Mouse (Mus musculus): ENCODE results near the gene Cdk10. TPM values are rescaled to one million over a fixed set of nuclear protein-coding genes. Genes with fewer than 3 reads are reported as not detected.
"Not testable (repeated sequence)": the region's sequence is repeated elsewhere in the genome, so short reads cannot be mapped to it uniquely, and the experiment has no call there.

Cdk10 gene
- polyA plus RNA-seq, 1 experiment: 152 TPM

DNA sequence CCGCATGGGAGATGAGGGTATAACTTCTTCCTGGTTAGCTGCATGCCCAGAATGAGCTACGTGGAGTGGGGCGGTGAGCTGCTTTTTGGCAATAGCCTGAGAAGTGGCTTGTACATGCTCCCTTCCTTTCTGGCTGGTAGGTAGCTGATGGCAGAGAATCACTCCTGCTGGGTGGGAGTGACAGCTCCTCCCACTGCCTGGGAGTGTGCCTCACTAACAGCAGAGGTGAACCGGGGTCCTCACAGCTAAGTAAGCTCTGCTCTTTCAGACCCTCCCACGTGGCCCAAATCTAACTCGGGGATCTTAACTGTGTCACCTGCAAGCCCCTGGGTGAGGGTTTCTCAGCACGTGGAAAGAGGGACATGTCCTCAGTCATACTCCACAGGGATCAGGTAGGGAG lies 7.9 kb downstream of the Cdk10 start:
- peak in 1 of 2 experiments; percentile 48 for DNase-seq (ENCODE audit: extremely low spot score in 1 of 2, low spot score in 1 of 2)

DNA sequence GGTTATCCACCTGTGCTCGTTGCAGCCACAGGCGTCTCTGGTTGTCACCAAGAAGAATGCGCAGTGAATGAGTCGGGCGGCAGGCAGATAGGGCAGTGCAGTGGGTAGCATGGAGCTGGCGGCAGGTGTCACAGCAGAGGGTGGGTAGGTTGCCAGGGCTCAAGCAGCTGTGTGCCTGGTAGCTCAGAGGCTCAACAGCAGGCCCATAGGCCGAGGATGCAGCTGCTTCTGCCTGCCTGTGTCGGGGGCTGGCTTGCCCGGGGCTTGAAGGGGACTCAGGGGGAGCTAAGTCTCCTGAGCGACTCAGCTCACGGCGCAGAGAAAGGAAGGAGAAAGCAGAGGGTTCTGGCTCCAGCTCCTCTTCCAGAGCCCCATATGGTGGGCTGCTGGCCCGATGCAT lies 8.7 kb downstream of the Cdk10 start:
- DNase-seq (ENCODE audit: extremely low spot score in 1 of 2, low spot score in 1 of 2): no peak

DNA sequence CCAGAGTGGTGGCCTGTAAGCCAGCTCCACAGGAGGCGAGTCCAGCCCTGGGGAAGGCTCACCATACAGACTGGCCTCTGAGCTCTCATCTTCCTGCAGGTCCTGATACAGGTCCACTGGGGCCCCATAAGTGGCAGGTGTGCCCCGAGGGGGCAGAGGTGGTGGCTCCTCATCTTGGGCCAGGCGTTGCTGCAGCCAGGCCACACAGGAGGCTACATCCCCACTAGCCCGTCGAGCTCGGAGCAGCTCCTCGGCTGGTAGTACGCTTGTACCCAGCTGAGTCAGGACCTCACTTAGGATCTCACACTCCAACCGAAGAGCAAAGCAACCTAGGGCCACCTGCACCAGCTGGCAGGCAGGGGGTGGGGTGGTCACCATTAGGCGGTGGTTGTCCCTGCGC lies 9.1 kb downstream of the Cdk10 start:
- no peak for DNase-seq (ENCODE audit: extremely low spot score in 1 of 2, low spot score in 1 of 2)

DNA sequence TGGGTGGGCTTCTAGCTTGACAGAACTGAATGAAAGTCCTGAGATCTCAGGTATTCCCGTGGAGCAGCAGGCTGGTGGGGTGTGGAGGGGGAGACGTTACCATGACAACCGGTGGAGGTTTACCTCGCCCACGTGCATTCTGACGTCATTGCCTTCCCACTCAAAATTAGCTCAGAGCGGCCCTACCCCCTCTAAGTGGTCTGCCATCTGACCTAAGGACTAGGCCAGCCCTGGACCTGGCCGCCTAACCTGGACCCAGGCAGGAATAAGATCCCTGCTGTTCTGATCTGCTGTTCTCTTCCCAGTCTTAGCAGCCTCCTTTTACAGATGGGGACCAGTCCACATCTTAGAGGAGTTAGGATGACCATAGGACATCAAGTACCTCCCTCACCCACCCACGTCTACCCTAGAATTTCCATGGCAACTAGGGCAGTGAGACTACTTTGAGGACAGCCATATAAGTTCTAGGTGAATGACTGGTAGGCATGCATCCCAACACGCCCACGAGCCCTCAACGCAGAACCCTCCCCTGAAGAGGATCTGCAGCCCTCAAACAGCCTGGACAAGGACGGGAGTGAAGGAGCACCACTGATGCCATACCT lies 10.4 kb downstream of the Cdk10 start:
- DNase-seq (ENCODE audit: extremely low spot score in 1 of 2, low spot score in 1 of 2): peak; percentile 83 to 91

DNA sequence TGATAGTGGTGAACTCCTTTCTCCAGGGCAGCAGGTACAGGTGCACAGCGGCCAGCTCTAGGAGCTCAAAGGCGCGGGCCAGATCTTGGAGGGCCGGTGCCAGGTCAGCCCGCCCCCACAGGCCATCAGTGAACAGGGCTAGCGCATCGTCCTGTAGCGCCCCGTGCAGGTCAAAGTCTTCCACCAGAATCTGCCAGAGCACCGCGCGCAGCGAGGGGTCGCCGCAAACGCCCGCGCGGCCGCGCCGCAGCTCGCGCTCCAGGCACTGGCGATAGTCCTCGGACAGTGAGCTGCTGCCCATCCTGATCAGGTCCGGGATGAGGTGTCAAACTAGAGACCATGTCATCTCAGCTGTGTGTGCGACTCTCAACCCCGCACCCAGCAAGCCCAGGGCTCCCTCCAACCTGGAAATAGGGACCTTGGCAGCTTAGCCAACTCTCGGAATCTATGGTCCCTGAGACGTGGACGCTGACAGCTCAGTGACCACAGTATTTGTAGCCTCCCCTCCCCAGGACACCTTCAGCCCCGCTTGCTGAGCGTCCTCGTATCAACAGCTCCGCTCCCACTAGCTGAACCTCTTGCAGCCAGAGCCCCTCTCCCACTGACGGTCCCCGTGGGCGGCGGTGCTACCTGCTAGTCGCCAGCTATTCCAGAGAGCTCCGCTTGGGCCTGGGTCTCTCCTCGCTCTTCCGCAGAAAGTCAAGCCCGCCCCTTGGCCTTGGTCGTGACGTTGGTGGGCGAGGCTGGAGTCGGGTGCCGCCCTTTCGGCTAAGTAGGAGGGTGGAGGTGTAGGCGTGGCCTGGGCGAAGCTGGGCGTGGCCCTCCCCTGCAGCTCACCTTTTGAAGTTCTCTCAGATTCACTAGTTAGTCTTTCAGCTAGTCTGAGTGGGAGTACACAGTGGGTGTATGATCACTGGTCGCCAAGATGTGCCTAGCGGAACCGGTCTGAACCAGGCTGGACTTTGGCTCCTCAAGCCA lies 11.2 kb downstream of the Cdk10 start, which contains the start of gene Spata2l:
Gene Spata2l, minus strand, starts transcription at position 714 of the 978 bp plus-strand sequence.
- DNase-seq (ENCODE audit: extremely low spot score in 1 of 2, low spot score in 1 of 2): peak in 1 of 2 experiments; percentile 90

DNA sequence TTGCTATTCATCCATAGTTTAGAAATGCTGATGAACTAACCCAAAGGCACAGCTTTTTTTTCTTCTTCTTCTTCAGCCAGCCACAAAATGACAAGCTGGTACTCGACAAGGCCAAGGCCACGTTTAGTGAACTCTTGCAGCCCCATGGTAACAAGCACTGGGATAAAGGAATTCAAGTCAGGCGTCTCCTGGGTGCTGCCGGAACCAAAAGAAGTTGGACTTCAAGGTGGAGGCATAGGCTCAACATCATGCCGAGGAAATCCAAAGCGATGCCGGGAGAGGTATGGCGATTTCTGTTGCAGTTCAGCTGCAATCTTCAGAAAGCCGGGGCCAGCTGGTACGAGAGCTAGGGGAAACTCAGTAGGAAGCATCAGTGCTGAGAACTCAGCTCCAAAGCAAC lies 14.8 kb downstream of the Cdk10 start:
- DNase-seq (ENCODE audit: extremely low spot score in 1 of 2, low spot score in 1 of 2): no peak

DNA sequence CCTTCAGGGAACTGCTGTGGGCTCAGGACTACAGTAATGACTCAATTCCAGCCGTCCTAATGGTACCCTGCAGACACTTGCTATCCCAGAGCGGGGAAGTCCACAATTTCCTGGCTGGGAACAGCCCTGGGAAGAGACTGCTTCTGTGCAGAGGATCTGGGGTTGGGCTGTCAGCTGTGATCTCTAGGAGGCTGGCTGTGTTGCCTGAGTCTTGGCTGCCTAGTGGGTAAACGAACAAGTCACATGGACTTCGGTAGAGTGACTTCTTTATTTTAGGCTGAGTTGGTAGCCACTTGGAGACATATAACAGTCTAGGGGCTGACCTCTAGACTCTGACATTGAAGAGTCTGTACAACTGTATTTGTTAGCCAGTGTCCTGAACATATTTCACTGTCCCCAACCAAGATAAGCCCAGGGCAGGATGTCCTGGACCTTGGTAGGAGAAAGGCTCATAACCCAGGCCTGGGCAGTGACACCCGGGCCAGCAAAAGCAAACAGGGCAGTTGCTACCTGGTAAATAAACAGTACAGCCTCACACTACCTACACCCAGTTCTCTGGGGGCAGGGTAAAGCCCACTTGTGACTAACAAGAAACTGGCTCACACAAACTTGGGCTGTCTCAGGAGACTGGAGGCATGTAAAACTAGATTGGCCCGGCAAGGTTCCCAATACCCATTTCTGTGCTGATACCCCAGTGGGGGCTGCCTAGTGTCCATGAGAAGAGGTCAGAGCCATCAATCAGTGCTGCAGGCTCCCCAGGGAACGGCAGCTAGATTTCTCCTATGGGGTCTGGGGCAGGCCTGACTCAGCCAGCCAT lies 17.7 kb downstream of the Cdk10 start:
- no peak for DNase-seq (ENCODE audit: extremely low spot score in 1 of 2, low spot score in 1 of 2)

DNA sequence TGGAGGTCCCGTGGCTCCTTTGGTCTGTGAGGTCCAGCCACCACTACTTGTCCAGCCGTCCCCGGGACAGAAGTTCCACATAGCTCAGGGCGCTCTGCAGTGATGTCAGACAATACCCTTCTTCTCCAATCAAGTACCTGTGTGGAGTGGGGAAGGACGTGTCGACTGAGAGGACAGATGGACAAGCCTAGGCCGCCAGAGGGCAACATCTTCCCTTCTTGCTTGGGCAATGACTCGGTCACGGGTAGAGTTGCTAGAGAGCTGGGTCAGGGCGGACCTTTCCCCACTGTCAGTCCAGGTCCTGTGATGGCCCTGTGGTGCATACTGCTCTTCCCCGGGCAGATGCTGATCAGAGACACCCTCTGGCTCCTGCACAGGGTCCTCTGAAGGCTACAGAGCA lies 18.4 kb downstream of the Cdk10 start:
- DNase-seq (ENCODE audit: extremely low spot score in 1 of 2, low spot score in 1 of 2): no peak

DNA sequence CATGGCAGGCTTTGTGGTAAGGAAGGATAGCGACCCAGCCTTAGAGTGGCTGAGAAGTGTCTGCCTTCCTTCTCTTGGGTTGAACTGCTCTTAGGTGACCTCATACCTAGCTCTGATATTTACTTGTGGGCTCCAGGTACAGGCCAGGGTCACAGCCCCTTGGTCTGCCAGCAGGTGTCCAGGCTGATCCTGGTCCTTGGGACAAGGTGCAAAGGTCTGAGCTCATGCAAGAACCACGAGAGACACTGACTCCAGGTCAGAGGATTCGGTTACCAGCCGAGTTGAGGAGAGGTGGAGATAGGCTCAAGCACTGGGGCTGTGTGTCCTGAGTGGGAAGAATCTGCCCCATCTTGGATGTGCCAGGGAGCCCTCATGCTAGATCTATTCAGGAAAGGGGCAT lies 19.7 kb downstream of the Cdk10 start:
- DNase-seq (ENCODE audit: extremely low spot score in 1 of 2, low spot score in 1 of 2): no peak

DNA sequence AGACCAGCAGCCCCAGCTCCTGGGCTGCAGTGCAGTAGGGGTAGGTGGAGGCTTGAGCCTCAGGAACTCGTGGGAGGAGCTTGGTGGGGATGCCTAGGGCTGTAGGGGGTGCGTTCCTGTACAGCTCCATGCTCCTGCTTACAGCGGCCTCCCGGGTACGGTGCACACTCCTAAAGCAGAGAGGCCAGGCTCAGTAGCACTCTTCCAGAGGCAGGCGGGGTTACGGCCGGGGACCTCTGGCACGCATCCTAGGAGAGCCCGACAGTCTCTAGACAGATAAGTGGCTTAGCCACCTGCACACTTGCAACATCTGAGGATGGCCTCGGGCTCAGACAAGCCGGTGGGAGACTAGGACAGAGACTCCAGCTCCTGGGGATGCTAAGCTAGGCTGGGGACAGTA lies 20.9 kb downstream of the Cdk10 start:
- no peak for DNase-seq (ENCODE audit: extremely low spot score in 1 of 2, low spot score in 1 of 2)

DNA sequence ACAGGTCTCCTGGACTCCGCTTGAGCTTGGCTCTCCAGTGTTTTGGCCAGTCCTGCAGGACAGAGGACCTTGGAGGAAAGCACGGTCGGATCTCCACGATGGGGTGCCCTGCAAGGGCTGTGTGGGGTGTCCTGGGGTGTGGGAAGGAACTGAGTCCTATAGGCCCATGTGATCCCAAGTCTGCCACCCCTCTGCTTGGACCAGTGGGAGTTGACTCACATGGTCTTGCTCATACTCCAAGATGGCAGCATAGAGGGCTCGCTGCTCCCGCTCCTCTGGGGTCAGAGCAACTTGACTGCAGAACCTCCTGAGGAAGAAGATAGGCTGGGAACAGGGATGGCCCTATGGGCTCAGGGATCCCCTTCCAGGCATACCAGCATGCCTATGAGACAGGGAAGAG lies 23.1 kb downstream of the Cdk10 start:
- no peak for DNase-seq (ENCODE audit: extremely low spot score in 1 of 2, low spot score in 1 of 2)

DNA sequence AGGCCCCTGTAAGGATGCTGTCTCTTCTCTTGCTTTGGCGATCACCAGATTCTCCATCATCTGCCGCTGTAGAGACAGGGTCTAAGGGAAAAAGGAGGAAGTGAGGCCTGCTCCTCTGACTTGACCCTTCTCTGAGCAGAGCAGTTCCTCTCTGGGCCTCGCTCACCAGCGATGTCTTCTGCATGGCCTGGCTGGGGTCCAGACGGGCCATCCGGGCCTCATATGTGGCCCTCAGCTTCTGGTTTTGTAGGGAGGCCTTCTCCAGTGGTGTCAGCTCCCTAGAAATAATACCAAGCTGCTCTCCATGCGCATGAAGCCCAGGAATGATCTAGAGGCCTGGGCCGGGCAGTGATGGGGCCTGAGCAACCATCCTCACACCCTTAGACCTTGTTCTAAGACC lies 24.0 kb downstream of the Cdk10 start:
- DNase-seq (ENCODE audit: extremely low spot score in 1 of 2, low spot score in 1 of 2): no peak

DNA sequence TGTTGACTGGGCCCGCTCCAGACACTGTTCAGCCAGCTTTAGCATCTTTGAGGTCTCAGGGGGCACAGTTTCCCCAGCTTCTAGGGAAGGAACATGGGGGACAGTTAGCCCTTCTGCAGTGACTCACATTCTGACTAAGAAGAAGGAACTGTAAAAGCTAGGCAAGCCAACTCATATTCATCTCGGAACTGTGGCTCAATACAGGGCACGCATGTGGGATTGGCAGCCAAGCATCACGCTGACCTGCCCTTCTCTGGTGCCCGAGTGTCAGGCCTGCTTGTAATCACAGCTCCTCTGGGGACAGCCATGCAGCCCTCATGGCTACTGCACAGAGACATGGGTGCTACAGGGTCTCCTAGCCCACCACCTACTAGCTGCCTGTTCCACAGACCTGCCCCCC lies 26.3 kb downstream of the Cdk10 start:
- no peak for DNase-seq (ENCODE audit: extremely low spot score in 1 of 2, low spot score in 1 of 2)

DNA sequence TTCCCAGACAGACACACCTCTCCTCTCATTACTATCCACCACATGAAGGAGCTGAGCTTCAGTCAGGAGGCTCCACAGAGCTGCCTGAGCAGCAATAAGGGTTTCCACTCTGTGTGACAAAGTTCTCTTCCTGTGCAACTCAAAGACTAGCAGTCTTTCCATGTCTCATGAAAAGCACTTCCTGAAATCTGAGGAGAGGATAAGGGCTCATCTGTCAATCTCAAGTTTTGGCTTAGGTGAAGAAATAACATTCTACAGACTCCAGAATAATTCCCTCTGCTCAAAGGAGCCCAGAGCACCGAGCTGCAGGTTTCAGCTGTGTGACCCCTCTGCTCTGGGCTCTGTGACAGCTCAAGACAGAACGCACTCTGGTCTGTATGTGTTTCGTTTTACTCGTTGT lies 28.3 kb downstream of the Cdk10 start:
- DNase-seq (ENCODE audit: extremely low spot score in 1 of 2, low spot score in 1 of 2): no peak

DNA sequence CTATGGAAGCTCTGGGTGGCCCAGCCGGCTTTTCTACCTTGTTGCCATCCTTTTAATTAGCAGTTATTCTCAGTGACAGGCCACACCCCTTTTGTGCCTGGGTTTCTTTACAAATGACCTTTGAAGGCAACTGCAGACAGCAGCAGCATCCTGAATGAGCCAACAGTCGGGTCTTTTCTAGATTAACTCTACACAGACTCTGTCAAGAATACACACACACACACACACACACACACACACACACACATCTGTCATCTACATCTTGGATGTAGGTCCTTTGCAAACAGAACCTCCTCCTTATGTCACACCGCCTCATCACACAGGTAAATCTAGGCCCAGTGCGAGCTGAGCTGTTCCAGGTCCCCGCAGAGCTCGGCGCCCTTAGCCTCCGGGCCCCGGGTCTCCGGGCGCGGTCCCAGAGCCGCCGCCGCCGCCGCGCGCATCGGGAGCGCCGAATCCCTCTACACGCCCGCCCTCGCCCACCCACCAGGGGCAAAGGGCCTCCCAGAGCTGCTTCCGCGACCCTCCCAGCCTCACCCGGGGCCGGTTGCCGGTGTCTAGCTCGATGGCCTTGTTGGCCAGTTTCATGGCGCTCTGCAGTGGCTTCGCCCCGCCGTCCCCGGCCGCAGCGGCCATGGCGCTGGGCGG lies 28.9 kb downstream of the Cdk10 start:
- peak in 1 of 2 experiments; percentile 31 for DNase-seq (ENCODE audit: extremely low spot score in 1 of 2, low spot score in 1 of 2)

DNA sequence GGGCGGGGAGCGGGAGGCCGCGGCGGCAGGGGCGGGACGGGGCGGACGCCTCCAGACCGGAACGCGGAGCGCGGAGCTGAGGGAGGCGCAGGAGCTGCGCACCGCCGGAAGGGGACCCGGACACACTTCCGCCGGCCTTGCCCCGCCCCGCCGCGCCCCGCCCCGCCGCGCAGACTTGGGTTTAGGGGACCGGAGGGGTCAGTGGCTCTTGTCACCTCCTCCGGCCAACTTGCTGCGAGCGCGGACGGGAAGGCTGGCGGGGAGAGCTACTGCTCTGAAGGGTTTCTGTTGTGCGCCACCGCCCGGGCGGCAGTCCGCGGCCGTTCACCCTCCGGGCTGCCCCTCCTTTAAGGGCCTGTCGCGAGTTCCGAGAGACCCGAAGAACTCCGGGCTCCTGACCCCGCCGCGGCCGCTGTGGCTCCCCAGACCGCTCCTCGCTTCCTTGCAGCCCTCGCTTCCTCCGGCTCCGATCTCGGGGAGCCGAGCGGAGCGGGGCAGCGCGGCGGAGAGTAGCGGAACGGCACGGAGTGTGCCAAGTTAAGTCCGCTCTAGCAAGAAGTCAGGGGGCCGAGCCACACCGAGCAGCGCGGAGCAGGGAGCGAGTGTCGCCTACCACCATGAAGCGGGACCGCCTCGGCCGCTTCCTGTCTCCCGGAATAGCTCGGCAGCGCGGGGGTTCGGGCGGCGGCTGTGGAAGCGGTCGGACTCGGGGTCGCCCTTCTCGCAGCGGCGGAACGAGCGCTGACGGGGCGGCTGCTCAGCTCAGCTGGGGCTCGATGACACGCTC lies 29.6 kb downstream of the Cdk10 start, which contains the start of the genes Zfp276 and Vps9d1:
Gene Zfp276, plus strand, starts transcription at position 97 of the 787 bp plus-strand sequence.
Gene Vps9d1, minus strand, starts transcription at position 250 of the 787 bp plus-strand sequence.
- DNase-seq (ENCODE audit: extremely low spot score in 1 of 2, low spot score in 1 of 2): peak in 1 of 2 experiments; percentile 82

DNA sequence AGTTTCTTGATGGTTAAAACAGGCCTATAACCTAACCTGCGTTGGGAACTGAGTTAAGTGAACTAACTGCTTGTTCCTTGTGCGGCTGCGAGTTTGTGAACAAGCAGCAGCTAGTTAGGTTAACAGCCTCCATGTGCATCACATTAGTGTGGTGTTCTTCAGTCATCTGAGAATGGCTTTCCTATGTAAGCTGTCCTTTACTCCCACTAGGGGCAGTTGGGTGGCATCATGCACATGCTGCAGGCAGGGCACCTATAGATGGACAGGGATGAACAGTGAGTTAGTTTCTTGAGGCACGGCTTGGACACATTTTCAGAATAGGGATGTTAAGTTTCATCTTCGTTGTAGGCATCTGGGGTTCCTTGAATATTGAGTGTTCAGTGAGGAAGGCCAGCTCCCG lies 30.5 kb downstream of the Cdk10 start:
- no peak for DNase-seq (ENCODE audit: extremely low spot score in 1 of 2, low spot score in 1 of 2)

DNA sequence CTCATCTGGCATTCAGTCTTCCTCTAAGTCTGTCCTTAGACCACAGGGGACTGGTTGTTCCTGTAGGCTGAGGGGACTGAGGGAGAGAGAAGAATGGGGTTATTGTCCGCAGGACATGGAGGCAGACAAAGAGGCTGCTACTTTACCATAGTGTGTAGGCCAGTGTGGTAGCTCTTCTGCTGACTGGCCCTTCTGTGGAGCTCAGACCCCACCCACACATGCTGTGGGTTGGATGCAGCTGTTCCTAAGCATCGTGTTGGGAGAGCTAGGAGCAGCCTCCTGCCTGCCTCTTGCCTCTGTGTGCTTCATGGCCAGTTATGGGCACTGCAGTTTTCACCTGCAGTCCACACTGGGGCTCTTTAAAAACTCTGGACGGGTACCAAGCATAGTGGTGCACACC lies 32.5 kb downstream of the Cdk10 start:
- DNase-seq (ENCODE audit: extremely low spot score in 1 of 2, low spot score in 1 of 2): peak; percentile 56 to 63

DNA sequence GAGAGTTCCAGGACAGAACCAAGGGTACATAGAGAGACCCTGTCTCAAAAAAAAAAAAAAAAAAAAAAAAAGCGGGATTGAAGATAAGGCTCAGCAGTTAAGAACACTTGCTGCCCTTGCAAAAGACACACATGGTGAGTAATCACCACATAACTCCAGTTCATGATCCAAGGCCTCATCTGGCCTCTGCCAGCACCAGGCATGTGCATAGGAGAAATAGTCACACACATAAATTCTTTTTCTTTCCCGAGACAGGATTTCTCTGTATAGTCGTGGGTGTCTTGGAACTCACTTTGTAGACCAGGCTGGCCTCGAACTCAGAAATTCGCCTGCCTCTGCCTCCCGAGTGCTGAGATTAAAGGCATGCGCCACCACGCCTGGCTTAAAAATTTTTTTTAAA lies 33.0 kb downstream of the Cdk10 start:
- DNase-seq (ENCODE audit: extremely low spot score in 1 of 2, low spot score in 1 of 2): not testable (repeated sequence)

Data from frontal cortex, adult 2 months (tissue).